Mouse (Mus musculus): ENCODE data around the gene Abt1. TPM values are rescaled to one million over a fixed set of nuclear protein-coding genes. Genes with fewer than 3 reads are reported as not detected.

Abt1 gene
- polyA plus RNA-seq, 1 experiment, result 9.8 TPM

DNA sequence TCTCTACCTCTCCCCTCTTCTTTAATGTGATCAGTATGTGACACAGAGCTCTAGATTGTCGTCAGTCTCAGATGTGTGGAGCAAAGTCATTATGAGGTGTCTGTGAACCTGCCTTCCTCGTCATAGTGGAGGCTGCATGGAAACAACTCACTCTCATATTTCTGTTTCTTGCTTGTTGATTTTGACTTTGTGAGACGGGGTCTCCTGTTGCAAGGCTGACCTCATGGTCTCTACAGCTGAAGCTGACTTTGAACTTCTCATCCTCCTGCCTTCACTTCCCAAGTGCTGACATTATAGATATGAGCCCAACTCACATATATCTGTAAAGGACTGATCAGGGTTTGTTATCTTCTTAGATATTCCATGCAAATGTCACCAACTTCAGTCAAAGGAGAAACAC lies 25.1 kb upstream of the Abt1 start:
- TF ChIP-seq GATA1 (IDR thresholded peaks at IDR 0.05; ENCODE audit: low read length), result peak; percentile 9

DNA sequence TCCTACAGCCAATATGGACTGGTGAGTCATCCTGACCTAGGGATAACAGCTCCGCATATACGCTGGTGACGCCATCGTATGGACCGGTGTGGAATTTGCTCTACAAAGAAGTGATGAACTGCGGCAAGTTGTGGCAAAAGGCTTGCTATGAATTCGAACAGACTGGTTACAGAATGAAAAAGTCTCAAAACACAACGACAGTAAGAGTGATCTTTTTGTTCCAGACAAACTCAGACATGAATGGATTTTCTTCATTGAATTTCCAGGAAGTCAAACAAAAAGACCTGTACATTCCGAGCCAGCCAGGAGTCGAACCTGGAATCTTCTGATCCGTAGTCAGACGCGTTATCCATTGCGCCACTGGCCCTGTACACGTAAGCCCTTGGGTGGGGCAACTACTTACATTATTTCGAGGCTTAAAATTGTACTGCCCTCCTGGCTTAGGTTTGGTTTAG lies 22.9 kb upstream of the Abt1 start:
- TF ChIP-seq GATA1 (IDR thresholded peaks at IDR 0.05; ENCODE audit: low read length), result no peak

DNA sequence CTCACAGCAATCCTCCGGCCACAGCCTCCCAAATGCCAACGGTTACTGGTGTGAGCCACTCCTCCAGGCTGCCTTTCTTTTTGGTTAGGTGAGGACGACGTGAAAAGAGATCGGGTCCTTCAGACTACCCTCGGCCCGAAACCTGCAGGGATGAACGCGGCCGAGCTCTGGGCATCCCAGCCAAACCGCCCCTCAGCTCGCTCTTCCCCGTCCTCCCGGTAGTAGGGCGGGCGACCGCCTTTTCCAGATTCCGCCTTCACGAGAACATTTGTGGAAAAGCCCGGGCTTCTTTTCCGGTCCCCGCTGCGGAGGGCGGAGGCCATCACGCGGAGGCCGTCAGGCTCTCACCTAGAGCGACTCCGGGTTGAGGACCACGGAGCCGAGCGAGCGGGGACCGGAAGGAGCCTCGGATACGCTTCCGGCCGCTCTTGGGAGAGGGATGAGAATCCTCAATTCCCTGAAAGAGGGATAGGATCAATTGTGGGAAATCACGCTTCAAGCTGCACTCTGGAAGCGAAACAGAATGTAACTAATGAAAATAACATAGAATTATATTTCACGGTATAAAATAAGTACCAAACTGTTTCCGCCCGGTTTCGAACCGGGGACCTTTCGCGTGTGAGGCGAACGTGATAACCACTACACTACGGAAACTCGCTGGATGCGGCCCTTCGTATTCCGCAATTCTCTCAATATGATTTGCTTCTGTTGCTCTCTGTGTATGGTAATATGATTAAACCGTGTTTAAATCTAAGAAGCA lies 22.1 kb upstream of the Abt1 start:
- TF ChIP-seq GATA1 (IDR thresholded peaks at IDR 0.05; ENCODE audit: low read length), result no peak

DNA sequence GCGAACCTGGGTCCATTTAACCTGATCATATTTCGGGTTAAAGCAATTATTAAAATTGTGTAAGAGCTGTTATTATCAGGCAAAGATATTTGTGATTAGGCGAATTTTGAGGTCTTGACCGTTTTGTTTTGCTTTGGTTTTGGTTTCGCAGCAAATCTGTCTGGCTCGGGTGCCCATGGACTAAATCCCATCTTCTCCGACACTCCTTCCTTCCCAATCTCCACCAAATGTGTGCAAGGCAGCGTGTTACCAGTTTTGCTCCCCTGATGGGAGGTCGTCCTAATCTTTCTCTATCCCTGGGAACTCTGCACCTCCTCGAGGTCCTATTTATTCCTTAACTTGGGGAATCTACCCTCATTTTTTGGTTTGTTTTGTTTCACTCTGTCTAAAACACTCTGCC lies 21.5 kb upstream of the Abt1 start:
- TF ChIP-seq GATA1 (IDR thresholded peaks at IDR 0.05; ENCODE audit: low read length), result no peak

DNA sequence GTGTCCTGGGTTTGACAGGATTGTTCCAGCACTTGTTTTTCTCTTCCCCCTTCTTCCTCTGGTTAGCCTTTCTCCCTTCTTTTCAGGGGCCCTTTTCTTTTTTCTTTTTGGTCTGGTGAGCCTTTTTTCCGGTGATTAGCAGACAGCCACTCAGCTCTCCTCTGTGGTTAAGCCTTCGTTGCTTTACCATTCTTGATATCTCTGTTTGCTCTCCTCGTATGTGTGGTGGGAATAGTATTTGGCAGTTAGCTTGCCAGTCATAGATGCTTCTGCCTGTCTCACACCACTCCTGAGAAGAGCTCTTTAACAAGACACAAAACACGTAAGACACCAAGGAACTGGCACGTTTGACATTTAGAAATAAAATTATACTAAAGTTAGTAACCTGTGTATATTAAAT lies 20.8 kb upstream of the Abt1 start:
- no peak for TF ChIP-seq GATA1 (IDR thresholded peaks at IDR 0.05; ENCODE audit: low read length)

DNA sequence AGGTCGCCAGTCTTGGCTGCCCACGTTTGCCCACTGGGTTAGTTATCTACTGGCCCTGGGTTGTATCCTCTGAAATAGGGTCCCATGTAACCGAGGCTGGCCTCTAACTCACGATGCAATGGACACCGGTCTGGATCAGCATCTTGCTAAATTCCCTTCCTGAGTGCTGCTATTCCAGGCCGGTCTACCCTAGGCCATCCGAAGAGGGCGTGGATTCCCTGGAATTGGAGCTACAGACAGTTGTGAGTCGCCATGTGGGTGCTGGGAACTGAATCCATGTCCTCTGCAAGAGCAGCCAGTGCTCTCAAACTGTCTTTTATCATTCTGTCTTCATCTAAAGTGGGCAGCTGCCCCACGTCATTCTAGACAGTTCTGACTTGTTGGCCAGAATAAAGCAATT lies 16.2 kb upstream of the Abt1 start:
- no peak for TF ChIP-seq GATA1 (IDR thresholded peaks at IDR 0.05; ENCODE audit: low read length)

DNA sequence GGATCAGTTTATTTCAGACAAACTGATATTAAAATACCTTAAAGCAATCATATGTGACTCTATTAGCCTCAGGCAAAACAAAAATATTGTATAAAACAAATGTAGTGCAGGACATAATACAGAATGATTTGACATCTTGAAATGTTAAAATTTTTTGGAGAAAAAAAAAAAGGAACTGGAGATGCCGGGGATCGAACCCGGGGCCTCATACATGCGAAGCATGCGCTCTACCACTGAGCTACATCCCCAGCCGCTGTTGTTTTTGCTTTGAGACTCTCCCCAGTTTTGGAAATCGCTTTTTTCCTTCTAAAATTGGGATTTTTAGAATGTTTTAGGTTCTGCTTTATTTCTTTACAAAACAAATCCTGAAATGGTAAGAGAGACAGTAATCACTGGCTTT lies 14.9 kb upstream of the Abt1 start:
- no peak for TF ChIP-seq GATA1 (IDR thresholded peaks at IDR 0.05; ENCODE audit: low read length)

DNA sequence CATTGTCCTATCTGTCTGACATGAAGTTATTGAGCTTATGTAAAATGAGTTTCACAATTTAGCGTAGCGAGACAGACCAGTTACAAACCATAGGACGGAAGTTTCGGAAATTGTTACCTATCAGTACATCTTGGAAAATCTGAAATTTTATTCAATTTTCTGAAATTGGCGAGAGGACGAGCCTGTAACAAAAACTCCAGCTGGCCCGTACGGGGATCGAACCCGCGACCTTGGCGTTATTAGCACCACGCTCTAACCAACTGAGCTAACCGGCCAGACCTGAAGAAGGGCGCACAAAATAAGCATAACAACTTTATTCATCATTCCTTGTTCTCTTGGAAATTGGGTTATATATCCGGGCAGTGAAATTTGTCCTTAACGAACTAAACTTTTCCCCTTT lies 14.2 kb upstream of the Abt1 start:
- no peak for TF ChIP-seq GATA1 (IDR thresholded peaks at IDR 0.05; ENCODE audit: low read length)

DNA sequence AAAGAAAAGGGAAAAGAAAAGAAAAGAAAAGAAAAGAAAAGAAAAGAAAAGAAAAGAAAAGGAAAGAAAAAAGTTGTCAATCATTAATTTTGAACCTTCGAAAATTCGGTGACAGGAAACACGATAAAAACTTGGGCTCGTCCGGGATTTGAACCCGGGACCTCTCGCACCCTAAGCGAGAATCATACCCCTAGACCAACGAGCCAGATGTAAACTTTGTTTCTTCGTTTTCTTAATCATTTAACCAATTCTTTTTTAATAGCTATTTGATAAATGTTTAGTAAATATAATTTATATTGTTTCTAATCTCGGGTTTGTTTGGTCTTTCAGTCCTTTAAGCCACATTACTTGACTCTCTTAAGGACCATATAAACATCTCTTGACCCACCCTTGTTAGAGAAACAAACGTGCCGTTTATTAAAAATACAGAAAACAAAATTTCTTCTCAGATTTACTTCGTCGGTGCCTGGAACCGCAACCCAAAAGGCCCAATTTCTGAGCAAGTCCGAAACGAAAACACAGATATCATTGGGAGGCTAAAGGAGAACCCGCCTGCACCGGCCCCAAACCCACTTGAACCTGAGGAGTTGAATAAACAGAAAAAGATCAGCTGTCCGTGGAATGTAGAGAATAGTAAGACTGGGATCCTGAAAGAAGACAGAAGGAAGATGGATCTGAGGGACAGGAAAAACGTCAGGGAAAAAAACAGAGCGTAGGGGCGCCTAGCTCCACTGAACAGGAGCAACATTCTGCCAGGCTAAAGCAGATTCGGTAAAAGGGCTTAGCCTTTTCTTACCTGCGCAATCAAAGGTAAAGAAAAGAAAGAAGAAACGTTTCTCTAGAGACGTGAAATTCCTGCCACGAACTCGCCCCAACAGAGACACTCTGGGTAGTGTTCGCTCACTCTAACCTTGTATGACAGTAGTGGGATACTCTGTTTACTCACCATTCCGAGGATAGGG lies 13.5 kb upstream of the Abt1 start:
- TF ChIP-seq GATA1 (IDR thresholded peaks at IDR 0.05; ENCODE audit: low read length), result no peak

DNA sequence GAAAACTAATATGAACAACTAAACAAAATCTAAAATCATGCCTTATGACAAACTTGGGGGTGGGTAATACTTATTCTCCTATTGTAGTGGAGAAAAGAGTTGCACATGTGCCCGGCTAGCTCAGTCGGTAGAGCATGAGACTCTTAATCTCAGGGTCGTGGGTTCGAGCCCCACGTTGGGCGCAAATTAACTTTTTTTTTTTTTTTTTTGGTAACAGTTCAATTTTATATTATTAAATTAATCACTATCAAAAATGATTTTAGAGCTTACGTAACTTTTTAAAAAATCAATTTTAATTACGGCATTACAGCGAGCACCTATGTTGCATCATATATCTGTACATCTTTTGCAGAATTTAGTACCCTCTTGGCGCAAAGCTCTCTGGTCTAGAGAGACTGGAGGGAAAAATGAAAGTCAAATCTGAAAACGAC lies 12.6 kb upstream of the Abt1 start:
- no peak for TF ChIP-seq GATA1 (IDR thresholded peaks at IDR 0.05; ENCODE audit: low read length)

DNA sequence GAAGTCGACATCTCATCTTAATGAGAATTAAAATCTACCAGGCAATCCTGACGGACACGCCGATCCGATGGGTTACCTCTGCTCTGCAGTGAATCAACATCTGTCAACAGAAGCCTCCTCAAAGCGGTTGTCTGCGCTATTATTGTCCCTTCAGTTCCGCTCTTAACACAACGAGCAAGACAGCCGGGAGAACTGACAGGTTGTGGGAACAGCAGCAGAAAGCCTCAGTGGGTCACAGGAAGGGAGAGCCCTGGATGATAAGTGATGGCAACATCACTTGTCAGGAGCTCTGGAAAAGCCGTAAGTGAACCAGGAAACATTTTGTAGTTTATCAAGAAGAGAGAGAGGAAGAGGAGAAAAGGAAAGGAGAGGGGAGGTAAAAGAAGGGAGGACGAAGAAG lies 12.0 kb upstream of the Abt1 start:
- no peak for TF ChIP-seq GATA1 (IDR thresholded peaks at IDR 0.05; ENCODE audit: low read length)

DNA sequence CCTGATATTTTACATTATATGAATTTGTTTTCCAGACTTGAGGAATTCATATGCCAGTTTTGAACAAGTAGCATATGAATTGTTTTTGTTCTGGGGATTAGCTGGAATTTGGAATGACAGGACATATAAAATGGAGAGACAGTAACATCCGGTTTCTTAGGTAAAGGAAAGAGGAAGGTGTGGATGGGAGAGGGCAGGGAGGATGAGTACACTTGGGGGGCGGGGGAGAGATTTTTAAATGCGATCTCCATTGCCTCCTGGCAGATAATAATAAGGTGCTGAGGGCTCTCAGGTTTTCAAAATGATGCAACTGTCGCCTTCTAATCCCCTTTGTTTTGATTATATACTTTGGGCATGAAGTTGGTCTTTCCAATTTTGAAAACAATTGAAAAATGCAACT lies 11.6 kb upstream of the Abt1 start:
- TF ChIP-seq GATA1 (IDR thresholded peaks at IDR 0.05; ENCODE audit: low read length), result no peak

DNA sequence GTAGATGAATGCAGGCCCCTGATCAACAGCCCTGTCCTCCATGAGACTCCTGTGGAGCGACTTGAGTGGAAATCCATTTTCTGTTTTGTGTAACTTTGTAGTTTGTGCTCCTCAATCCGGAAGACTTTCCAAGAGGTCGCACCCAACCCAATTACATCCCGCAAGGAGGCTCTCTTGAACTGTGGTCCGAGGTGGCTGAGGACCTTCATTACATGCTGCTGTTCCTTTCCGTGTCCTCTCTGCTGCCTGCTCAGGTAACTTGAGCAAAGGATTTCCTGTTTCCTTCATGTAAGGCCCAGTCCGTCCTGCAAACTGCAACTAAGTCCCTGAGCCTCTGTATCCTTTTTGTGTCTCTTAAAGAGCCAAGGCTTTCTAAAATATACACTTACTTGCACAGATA lies 10.8 kb upstream of the Abt1 start:
- TF ChIP-seq GATA1 (IDR thresholded peaks at IDR 0.05; ENCODE audit: low read length), result no peak

DNA sequence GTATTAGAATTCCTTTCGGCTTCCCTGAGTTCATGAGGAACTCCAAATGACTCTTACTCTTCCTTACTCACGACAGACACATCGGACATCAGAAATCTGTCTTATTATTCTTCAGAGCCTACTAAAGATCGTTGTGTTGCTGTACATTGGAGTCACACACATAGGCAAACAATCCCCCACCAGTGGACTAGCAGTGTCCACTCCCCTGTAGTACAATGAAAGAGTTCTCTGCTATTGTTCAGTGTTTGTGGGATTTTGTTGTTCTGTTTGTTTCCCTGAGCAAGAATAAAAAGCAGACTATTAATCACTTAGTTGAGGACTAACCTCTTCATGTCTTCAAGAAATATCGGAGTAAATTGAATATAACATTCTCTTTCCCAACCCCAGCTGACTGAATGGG lies 10.1 kb upstream of the Abt1 start:
- TF ChIP-seq GATA1 (IDR thresholded peaks at IDR 0.05; ENCODE audit: low read length), result no peak

DNA sequence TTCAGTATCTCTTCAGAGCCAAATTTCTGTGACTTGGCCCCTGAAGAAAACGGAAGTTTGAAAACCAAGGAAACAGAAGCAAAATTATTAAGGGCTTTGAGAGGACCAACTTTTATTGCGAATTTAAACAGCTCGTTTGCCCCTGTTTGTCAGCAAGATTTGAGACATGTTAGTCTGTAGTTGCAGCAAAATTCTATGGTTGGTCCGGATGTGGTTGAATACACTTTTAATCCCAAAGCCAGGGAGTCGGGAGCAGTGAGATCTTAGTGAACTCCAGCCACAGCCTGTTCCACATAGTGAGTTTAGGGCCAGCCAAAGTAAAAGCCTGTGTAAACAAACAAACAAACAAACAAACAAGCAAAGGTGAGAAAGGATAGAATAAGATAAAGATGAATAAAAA lies 9.5 kb upstream of the Abt1 start:
- no peak for TF ChIP-seq GATA1 (IDR thresholded peaks at IDR 0.05; ENCODE audit: low read length)

DNA sequence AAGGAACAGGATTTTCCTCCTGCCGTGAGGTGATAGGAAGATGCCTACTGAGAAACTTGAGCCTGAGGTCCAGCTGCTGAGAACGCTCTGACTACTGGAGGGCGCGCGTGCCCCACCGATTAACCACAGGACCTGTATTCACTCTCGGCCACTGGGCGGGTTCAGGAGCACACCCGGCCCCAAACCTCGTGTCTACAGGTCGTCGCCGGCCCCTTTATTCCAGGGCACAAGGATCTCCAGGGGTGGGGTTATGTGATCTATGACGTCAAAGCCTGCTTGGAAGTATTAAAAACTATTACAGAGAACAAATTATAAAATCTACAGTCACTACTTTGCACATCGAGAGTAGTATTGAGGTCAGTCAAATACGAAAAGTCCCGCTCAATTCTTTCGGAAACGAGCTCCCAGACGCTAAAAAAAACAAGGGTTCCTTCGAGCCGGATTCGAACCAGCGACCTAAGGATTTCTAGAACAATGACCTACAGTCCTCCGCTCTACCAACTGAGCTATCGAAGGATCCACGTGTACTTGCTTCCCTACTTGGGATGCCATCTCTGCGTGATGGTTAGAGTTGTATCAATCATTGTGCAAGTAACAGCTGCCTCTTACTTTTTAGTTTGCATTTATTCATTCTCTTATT lies 9.0 kb upstream of the Abt1 start:
- TF ChIP-seq GATA1 (IDR thresholded peaks at IDR 0.05; ENCODE audit: low read length), result no peak

All from G1E-ER4 (cell line).